Mouse (Mus musculus): ENCODE results near the gene Gucd1. TPM values are rescaled to one million over a fixed set of nuclear protein-coding genes. Genes with fewer than 3 reads are reported as not detected.
A peak's percentile ranks its signal among the peaks of the same experiment; 100 is the strongest.
"Not testable (repeated sequence)": the region's sequence is repeated elsewhere in the genome, so short reads cannot be mapped to it uniquely, and the experiment has no call there.

Gucd1 gene
- total RNA-seq, 2 experiments from 2014 or later: 43.8 to 45.5 TPM

DNA sequence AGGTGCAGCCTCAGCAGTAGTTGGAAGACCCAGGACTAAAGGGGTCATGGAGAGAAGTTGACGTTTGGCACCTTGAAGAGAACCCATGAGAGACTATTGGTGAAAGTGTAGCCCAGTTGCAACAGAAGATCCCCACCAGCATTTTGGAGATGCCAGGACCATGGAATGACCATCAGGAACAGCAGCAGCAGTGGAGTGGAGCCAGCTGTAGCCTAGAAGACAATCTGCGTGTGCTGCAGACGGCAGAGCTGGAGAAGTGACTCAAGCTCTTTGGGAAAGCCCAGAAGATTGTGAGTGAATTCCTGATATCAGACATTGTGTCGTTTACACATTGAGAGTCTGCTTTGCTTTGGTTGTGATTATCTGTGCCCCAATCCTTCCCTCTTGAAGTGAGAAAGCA, 36.1 kb downstream of the Gucd1 start:
- intact Hi-C loops (cut with DNase I): no loop called here
- DNase-seq: no peak

DNA sequence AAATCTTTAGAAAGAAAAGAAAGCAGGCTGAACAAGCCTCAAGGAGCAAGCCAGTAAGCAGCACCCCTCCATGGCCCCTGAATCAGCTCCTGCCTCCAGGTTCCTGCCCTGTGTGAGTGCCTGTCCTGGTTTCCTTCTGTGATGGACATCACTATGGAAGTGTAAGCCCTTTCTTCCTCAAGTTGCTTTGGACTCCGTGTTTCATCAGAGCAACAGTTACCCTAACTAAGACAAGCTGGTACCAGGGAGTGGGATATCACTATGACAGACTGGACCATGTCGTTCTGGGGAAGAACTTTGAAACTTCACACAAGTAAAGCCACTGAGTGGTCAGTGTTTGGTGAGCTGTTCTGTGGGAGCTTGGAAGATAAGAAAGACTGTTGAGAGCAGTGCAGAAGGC, 37.8 kb downstream of the Gucd1 start:
- DNase-seq: no peak
- intact Hi-C loops (cut with DNase I): no loop called here

DNA sequence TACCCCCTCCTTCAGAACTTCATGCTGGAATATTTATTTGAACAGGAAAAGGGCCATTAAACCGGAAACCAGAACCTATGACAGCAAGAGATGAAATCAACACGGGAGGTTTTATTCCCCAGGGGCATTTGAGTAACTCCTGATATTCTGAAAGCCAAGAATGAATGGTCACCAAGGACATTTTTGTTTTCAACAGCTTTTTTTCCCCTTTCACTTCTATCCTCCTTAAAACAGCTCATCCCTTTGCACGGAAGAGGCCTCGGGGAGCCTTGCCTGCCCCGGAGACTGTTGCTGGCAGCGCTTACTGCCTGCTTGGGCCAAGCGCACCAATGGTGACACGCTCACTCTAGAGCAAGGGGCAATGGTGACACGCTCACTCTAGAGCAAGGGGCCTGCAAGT, 40.7 kb downstream of the Gucd1 start:
- DNase-seq: peak in 1 of 2 experiments; percentile 50
- intact Hi-C loops (cut with DNase I): no loop called here

DNA sequence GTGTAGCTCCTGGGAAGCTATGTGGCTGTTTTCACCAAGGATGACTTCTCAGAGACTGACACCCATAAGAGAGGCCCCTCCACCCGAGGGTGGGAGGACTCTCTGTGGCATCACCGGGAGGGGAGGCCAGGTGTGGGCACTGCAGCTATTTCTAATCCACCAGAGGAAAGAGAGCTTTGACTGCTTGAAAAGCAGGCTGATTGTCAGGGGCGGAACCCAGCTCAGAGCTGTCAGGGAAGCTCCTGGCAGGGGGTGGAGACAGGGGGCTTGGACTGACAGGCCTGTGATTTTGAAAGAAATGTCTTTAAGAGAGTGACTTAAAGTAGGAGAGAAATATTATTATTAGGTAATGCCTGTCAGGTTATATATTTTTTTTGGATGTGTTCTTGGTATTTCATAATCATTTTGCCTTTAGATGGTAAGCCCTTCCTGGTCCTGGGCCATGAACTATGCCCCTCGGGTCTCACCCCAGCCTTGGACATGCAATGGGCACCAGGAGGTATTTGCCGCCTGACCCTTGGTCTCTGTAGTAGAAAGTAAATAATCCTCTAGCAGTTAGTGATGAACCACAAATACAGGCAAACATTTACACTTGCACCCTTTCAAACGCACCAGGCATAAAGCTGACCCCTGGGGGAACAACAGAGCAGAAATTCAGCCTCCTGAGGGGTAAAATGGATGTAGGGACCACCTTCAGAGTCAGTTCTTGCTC, 42.5 kb downstream of the Gucd1 start:
- DNase-seq; intact Hi-C loops (cut with DNase I): not testable (repeated sequence)

DNA sequence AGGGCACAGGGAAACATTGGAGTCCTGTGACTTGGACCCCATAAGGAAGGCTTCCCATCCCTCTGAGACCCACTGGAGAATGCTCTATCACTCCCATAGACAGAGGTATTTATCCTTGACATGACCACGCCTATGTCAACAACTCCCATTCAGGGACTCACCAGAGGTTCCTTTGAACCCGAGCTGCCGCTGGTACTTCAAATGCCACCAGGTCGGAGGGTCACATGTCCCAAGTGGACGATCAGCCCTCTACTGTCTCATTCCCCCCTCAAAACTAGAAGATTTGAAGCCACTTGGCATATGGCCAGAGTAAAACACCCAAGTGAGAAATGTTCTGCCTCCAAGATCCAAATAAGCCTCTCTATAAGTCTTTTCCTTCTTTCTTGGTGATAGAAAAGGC, 43.2 kb downstream of the Gucd1 start:
- intact Hi-C loops (cut with DNase I): no loop called here
- DNase-seq: no peak

DNA sequence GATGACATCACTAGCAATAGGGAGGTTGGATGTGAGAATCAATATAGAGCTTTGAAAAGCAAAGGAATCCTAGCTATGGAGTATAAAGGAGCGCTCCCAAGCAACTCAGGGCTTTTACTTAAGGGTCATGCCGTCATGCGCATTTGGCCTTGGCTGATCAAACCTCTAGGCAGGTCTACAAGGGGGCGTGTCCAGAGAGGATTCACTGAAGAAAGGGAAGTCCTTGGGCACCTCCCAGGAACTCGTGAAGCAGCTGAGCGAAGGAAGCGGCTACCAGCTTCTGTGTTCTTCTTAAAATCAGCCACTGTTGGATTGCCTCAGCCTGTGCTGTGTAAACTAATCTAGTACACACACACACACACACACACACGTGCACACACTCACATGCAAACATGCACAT, 44.4 kb downstream of the Gucd1 start:
- intact Hi-C loops (cut with DNase I): no loop called here
- no peak for DNase-seq

DNA sequence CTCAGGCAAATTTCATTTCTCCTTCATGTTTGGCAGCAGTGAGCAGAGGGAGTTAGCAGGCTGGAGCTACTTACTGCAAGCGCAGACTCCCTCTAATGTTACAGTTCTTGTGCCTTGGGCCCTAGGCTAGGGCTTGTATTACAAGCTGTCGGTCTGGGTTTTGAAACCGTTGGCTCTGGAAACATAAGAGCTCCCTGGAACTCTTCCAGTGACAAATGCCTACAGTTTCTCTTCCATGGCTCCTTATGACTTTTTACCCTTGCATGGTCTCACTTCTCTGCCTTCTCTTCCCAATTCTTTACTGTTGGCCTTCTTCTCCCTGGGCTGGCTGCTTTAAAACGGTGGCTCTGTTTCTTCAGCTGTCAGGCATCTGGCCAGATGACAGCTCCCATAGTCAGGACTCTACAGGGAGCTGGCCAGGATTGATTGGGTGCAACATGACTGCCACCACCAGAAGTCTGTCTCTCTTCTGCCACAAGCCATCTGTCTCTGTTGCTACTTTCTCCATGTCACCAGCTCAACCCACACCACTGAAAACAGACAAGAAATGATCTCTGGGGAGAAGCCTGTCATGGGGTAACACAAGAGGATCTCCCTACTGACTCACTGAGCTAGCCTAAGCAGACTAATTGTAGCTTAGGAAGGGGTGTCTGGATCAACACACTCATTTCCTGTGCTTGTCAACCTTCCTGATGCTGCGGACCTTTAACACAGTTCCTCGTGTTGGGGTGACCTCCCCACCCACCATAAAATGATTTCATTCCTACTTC, 51.8 kb downstream of the Gucd1 start:
- intact Hi-C loops (cut with DNase I): no loop called here
- peak in 1 of 2 experiments; percentile 42 for DNase-seq

DNA sequence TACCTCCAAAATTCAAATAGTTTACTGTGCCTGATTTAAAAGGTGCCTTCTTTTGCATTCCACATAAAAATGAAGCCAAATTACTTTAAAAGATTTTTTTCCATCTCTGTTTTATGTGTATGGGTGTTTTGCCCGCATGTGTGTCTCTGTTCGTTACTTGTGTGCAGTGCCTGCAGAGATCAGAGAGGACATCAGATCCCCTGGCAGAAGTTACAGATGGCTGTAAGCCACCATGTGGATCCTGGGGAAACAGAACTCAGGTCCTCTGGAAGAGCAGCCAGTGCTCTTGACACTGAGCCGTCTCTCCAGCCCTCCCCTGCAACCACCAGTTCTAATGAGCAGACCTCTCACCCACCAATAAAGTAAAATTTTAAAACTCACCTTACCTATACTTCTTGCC, 55.0 kb downstream of the Gucd1 start:
- intact Hi-C loops (cut with DNase I): no loop called here

DNA sequence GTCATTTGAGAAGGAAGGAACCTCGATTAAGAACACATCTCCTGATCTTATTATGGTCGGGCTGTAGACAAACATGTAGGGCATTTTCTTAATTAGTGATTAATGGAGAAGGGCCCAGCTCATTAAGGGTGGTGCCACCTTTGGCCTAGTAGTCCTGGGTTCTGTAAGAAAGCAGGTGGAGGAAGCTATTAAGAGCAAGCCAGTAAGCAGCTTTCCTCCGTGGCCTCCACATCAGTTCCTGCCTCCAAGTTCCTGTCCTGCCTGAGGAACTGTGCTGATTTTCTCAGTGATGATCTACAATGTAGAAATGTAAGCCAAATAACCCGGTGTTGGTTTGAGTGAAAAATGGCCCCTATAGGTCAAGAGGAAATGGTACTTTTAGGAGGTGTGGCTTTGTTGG, 59.4 kb downstream of the Gucd1 start:
- intact Hi-C loops (cut with DNase I): no loop called here
- DNase-seq: no peak

More for the DNA sequence above, 55.0 kb downstream of the Gucd1 start:
- no peak for DNase-seq

DNA sequence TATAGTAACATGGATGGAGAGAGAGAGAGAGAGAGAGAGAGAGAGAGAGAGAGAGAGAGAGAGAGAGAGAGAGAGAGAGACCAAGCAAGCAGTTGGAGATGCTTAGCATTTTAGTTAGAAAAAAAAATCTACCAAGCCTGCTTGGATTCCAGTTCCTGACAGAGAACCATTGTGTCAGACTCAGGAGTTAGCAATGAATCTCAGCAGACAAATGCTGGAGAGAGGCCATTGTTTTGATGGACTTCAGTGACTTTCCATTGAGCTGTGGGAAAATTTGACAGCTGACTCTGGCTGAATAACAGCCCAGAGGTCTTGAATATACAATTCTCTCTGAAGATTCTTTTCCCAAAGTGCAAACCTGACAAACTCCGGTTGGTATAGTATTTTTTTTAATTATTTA, 59.9 kb downstream of the Gucd1 start:
- intact Hi-C loops (cut with DNase I): no loop called here
- no peak for DNase-seq

DNA sequence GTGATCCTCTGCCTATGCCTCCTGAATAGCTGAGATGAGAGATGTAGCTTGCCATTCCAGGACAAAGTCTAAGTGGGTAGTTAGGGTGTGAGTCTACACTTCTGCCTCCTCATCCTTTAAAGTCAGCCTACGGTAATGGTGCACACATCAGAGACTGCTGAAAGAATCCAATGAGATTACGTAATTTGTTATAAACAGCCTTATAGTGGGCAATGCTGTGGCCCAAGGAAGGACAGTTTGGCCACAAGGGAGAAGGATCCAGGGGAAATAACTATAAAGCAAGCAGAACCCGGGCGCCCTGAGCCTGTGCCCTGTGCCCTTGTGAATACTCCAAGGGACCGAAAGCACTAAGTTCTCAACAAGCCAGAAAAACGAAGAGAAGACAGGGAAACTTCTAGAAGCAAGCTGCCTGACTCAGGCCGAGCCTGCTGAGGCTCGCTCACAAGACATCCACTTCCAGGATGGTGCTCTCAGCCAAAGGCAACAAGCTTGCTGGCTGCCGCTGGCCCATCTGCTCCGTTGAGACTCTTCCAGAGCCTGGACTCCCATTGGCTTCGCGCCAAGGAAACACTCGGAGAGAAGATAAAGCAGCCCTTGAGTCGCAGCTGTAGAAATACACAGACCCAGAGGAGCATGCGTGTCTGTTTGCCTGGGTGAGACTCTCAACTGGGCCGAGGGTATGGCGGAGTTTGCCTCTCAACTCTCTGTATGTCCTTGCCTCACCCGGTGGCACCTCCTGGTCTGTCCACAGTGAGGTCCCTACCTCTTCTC, 61.5 kb downstream of the Gucd1 start:
- peak in 1 of 2 experiments; percentile 30 for DNase-seq
- intact Hi-C loops (cut with DNase I): not testable (repeated sequence)

DNA sequence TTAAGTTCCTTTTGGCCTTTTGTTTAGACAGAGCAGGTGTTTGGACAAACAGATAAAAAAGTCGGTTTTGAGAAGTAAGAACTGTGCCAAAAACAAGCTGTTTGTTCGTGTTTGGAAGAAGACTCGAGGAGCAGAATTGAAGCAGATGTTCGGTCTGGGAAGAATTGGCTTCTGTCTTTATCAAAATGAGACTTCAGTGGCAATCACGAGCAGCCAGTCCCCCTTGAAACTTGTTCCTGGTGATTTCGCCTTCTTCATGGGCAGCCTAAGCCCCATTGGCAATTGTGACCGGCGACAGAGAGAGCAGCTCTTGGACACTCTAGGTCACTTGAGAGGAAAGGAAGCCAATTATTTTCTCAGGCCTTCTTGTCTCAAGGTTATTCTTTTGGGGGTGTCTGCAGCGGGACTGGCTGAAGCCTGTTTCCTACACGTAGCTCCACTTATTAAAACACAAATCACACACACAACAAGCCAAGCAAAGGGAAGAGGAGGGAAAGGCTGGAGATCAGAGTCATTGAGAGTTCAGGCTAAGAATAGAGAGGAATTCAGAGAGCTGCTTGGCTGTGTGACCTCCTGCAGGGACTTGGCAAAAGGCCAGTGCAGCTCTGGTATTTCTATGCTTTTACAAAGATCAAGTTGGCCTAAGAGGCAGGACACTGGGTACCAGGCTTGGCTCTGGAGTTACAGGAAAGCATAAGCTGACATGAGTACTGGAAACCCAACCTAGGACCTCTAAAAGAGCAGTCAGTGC, 66.6 kb downstream of the Gucd1 start:
- intact Hi-C loops (cut with DNase I): no loop called here
- DNase-seq: peak; percentile 62 to 78

DNA sequence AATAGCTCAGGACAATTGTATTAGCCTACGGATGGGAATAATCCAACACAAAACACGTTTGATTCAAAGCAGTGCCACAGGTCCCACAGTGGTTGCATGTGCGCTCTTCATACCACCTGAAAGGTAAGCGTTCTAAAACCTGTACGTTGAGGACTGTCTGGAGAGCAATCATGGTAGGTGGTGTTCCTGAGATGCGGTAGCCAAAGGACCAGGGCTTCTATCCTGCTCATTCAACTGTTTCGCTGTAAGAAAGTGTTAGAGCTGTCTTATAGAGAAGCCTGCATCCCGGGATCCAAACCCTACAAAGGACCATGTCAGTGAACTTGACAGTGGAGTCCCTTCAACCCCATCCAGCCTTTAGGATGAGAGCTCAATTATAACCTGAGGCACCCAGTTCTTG, 67.4 kb downstream of the Gucd1 start:
- intact Hi-C loops (cut with DNase I): no loop called here
- DNase-seq: no peak

DNA sequence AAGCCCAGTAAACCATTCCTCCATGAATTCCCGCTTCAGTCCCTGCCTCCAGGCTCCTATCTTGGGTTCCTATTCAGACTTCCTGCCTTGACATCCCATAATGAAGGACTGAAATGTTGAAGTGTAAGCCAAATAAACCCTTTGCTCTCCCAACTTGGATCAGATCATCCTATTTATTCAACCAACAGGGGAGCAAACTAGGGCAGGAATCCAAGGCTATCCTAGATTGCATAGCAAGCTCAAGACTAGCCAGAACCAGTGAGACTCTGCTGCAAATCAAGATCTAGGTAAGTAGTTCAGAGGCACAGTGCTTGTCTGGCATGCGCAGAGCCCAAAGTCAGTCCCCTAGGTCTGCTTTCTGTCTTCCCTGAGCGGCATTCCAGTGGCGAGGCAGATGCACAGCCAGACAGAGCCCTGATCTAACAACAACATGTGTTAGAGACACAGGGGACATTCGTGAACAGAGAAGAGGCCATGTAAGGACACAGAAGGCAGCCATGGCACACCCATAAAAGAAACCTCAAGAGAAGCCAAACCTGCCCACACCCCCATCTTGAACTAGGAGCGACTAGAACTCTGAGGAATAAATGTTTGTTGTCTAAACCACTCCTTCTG, 68.9 kb downstream of the Gucd1 start:
- intact Hi-C loops (cut with DNase I): no loop called here
- no peak for DNase-seq

DNA sequence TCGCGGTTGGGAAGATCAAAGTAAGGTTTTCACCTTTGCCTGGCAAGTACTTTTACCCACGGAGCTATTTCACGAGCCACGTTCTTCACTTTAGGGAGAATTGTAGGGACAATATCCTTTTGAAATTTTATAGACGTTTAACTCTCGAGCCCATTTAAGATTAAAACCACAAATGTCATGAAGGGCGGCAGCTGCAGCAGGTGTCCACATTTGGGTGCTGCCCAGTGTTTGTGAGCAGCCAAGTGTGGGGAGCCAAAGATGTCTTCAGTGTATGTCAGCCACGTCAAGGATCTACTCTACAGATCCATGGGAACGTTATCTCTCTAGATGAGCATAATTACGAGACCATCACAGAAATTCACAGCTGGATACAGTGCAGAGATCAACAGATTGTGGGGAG, 70.3 kb downstream of the Gucd1 start:
- intact Hi-C loops (cut with DNase I): no loop called here
- no peak for DNase-seq

DNA sequence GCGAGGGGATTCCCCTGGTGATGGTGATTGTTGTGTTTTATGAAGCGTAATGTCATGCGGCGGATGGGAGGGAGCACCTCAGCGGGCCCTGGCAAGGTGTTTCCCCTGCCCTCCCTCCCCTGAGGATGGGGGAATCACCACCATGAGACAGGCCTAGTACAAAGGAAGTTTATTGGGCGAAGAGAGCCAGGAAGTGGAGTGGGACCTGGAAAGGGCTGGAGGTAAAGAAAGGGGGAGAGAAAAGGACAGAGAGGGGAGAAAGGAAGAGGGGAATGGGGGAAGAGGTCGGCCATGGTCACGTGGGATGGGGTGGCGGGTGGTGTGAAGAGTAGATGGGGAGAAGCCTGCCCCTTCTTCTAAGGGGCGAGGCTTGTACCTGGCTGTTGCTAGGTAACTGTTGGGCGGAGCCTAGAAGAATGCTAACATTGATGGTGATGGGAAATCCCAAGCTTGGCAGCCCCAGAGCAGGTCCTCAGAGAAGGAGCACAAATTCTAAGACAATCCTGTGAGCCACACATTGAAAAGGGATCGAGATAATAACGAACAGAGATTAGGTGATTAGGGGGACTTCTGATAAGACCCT, 71.2 kb downstream of the Gucd1 start:
- intact Hi-C loops (cut with DNase I): no loop called here

DNA sequence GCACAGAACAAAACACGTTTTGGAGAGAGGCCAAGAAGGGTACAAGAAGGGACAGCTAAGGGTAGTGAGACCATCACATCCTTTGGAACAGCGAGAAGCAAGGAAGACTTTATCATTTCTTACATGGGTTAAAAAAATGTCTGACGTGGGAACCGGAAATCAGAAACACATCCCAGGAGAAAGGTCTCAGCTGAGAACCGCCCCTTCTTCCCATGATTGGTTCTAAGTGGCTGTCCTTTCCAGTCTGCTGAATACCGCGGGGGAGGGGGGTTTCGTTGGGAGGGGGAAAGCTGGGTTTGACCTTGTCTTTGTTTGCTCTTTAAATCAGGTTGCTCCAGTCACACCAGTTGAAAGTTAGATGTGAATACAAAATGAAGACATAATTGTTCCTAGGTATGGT, 72.7 kb downstream of the Gucd1 start:
- no peak for DNase-seq
- intact Hi-C loops (cut with DNase I): no loop called here

More for the DNA sequence above, 71.2 kb downstream of the Gucd1 start:
- DNase-seq: no peak

DNA sequence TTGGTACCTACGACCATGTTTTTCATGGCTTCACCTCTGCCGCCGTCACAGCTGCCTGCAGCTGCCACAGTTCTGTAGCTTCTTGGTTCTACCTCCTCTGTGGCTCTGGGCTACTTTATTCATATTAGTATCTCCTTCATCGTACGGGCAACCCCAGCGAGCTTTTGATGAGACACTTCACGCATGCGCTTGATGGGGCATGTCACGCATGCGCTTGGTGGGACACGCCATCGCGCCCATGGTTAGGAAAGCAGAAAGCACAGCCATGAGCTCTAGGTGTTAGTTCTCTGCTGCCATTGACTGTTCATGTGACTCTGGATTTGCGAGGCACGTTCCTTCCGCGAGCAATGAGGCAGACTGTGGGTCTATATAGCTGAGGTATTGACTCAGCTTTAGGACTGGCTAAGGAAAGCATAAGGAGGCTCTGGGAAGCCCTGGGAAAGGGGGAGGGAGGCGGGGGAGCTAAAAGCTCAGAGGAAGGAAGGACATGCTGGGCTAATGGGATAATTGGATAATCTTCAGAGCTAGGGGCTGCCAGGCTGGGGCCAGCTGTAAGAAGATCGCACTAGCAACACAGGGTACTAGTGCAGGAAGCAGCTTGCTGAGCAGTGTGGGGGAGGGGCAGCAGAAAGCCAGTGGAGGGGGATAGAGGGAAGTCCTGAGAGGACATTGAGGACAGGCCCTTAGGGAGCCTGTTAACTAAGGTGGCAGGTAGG, 73.5 kb downstream of the Gucd1 start:
- intact Hi-C loops (cut with DNase I): no loop called here
- no peak for DNase-seq

DNA sequence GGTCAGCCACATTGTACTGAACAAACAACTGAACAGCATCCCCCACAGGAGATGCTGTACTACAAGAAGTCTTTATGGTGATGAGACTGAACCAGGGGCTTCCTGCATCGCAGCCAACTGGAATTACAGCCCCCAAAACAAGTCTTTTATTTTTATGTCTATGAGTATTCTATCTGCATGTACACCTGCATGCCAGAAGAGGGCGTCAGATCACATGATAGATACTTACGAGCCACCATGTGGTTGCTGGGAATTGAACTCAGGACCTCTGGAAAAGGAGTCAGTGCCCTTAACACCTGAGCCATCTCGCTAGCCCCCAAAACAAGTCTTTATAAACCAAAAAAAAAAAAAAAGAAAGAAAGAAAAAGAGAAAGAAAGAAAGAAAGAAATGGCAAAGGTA, 74.8 kb downstream of the Gucd1 start:
- DNase-seq: no peak
- intact Hi-C loops (cut with DNase I): no loop called here

All from heart, postnatal 14 days (tissue).